Mouse (Mus musculus) kidney, adult 9 months (tissue): ENCODE measurements around the gene Rhag.

ENCODE experiments used
- DNase-seq: peaks from one replicate; pipeline ENCODE4 v3.0.0; 2022

Gene Rhag

DNA sequence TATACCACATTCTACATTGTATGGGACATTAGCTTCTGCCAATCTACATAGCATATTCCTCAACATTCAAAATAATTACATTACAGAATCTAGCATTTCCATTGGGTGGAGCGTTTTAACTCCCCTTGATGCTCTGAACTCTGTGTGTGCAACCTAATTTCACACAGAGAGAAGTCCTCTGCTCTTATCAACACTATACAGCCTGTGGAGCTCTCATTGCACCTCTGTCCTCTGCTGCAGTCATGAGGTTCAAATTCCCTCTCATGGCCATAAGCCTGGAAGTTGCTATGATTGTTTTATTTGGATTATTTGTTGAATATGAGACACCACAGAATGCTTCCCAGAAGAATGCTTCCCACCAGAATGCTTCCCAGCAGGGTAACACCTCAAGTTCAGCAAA is at the start of gene Rhag:
Gene Rhag, plus strand, starts transcription at position 193 of the 400 bp plus-strand sequence.
- DNase-seq = no peak

DNA sequence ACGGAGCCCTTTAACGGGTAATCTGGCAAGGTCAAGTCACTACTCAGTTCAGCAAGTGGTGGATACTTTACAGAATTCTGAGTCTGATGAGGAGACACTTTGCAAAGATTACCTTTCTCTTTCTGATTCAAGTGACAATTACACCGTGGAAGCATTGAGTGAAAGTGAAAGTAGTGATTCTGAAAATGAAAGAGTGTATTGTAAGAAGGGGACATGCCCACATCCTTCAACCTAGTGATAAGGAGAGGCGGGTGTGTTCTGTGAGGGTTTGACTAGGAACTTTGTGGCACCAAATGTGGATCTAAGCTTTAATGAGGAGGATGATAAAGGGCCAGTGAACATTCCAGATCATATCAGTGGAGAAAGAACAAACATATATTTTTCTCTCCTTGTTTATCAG is 47.3 kb upstream of the Rhag start:
- DNase-seq = no peak

DNA sequence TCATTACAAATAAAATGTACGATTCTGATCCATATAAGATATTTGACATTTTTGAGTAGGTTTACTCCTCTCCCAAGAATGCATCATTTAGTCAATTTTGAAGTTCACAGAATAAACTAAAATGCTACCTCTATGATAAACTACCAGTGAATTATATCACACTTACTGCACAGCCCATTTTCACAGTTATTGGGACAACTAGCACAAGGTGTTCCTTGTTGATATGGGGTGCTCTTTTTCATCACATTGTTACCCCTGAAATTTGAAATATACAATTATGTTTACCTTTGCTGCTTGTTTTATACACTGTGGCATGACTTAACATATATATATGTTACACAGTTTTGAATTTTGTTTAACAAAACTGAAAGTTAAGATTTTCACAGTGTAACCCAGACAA is 43.8 kb upstream of the Rhag start:
- DNase-seq = no peak

DNA sequence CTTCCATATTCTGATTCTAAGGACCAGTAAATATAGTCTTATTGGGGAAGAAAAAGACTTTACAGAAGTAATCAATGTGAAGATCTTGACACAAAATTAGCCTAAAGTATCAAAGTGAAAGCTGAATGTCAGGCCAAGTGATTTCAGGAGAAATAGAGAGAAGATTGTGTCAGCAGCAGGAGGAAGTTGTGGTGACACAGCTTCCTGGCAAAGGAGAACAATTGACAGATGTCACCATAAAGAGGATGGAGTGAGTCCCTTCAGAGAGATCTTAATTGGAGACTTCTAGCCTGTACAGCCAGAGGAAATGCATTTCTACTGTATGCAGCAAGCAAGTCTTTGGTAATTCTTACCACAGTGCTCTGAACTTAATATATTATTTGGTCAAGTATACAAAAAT is 21.0 kb upstream of the Rhag start:
- no peak for DNase-seq

DNA sequence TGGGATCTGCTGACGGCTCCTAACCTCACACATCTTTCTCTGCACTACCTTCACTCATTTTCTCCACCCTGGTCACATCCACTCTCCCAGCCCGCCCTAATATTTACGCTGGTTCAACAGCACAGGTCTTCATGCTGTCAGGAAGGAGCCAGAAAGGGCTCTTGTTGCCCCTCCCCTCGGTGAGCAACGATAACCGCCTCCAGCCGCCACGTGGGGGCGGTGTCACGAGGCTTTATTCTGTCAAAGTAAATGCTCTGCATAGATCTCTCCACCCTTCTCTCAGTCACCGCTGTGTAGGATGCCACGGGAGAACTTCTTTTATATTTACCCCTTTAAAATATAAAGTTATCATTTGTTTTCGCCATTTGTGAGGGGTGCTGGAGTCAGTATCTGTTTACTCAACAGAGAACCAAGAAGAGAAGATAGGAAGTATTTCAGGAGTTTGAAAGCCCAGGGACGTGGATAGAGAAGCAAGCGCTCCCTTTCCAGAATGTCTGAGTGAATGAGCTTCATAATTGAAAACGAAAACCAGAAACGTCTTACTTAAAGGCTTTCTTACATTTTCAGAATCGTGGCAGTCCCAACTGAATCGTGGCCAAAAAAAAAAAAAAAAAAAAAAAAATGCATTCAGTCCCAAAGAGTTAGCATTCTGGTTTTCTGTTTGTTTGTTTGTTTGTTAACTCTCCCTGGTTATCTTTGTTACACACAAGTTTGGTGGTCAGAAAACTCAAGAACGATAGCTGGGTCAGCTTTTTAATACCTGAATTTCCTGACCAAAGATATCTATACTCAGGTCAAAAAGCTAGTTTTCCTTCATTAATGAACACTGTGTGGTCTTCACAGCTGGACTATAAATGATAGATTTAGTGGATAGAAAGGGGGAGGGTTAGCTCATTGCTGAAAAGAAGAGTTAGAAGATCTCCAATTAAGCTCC is 16.7 kb upstream of the Rhag start:
- no peak for DNase-seq

DNA sequence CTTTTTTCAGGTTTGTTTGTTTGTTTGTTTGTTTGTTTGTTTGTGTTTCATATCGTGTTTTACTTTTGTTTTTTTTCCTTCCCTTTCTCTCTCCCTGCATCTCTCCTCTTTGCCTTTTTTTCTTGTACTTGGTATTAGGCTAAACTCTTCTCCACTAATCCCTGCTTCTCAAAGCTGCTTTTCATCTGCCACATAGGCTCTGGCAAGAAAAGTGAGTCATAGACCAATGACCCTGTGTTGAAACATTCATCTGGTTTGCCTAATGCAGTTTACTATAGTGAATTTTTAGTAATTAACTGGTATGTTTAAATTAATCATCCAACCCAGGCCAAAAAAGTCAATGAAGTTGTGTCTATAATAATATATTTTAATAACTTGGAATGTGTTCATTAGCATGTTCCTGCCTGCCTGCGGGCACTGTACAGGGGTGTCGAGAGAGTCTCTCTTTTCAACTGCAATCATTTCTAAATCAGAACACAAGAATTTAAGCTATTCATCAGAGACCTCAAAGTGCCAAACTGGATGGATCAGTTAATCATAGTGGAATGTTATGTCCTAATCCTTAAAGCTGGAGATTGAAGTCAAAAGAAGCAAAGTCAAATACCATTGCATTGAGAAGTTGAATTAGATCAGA is 8.1 kb upstream of the Rhag start:
- no peak for DNase-seq

DNA sequence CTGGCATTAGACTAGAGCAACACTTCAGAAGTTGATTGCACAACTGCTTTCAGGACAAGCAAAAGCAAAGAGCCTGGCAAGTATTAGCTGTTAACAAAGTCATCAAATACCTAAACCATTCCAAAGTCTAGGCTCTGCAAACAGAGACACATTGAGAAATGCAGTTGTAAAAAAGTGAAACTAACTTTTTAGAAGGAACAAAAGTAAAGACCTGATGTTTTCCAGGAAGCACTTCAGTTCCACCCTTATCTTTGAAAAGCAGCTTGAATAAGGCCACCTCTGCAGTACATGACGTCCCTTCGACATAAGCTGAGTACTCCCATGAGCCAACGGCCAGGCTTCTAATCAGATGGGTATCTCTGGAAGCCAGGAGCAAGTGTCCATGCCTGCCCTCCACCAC is 4.4 kb upstream of the Rhag start:
- DNase-seq = no peak

DNA sequence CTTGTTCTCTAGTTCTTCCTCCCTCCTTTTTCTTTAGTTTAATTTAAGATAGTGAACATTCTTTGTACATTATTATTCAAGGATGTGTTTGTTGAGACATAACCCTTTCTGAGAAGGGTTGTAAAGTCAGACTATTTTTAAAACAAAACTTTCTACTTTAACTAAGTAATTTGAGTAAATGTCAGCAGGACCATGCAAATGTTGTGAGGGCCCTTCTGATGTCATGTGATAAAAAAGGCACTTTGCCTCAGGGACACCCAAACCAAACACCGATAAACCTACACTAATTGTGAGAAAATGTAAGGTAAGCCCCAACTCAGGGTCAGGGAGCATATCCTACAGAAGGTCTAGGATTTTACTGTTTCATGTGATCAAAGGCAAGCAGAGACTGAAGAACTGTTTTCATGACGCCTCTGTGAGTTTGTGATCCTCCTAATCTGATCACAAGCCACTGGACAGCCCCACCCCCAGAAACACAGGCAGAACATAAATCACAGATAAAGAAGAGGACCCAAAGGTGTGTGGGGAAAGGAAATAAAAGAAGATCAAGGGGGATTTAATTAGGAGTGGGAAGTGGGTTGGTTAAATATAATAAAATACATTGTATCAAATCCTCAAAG is 3.9 kb upstream of the Rhag start, which contains the start of gene Crisp2:
Gene Crisp2, minus strand, starts transcription at position 51 of the 620 bp plus-strand sequence.
- DNase-seq = no peak

DNA sequence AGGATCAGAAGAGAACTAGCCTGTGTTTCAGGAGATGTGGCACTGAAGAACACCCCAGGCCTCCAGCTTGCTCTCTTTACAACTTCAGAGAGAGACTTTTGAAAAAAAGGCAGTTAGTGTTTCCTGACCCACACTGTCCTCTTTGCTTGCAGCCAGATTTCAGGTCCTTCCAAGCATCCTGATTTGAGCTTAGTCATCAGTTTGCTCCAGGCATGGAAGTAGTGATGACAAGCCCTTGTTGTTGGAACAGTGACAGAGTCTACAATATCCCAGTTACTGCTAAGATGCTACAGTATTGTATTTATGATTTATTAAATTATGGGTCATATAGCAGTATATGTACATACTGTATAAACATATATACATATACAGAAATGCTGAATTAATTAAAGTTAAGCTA is 2.9 kb upstream of the Rhag start:
- no peak for DNase-seq

DNA sequence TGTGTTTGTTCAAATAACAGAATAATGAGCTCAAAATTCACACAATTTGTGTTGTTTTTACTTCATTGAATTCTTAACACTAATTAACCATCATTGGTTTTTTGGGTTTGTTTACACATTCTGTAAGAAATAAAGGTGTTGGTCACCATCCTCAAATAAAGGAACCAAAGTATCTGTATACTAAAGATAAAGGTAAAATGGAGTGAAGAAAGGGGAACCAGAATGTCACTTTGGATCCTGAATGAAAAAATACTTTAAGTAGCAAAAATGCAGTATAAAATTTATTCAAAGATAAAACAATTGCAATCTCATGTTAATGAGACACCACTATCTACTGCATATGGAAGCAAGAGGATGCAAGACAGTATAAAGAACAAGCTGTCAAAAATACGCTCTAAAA is 634 bp downstream of the Rhag start:
- no peak for DNase-seq

DNA sequence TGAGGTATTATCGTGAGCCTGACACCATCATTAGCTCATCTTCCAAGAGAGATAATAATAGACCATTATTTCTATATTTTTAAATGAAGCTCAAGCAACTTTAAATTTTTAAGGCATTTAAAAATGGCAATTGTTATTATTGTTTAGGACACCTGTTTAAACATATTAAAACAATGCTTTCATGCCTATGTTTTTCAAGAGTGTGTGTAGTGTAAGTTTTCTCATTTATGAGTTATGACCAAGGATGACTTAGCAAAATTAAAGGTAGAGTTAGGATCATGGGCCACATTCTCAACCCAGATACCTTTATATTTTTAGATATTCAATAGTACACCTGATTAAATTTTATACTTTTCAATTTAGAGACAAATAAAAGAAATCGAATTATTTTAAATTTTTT is 1.3 kb downstream of the Rhag start:
- no peak for DNase-seq

DNA sequence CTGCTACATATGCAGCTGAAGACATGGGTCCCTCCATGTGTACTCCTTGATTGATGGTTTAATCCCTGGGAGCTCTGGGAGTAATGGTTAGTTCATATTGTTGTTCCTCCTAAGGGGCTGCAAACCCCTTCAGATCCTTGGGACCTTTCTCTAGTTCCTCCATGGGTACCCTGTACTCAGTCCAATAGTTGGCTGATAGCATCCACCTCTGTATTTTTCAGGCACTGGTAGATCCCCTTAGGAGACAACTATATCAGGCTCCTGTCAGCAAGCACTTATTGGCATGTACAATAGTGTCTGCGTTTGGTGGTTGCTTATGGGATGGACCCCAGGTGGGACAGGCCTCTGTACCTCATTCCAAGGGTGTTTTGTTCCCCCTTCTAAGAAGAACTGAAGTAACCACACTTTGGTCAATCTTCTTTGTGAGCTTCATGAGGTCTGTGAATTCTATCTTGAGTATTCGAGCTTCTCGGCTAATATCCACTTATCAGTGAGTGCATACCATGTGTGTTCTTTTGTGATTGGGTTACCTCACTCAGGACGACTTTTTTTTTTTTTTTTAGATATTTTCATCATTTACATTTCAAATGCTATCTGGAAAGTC is 6.5 kb downstream of the Rhag start:
- no peak for DNase-seq

DNA sequence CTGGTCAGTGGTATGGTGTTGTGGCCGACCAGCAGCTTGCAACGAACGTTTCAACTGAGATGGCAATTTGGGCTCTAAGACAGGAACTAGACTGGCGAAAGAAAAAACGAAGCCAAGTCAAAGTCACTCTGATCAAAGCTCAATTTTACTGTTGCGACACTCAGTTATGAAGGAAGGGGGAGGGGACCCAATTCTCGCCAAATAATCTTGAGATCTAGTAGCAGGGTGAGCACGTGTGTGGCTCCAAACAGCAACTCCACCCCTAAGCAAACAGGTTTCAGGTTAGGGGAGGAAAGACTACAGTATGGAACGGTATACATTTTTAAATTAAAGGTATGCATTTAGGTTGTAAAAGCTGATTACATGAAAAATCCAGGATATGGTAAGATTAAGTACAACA is 10.6 kb downstream of the Rhag start:
- peak; percentile 4 for DNase-seq

DNA sequence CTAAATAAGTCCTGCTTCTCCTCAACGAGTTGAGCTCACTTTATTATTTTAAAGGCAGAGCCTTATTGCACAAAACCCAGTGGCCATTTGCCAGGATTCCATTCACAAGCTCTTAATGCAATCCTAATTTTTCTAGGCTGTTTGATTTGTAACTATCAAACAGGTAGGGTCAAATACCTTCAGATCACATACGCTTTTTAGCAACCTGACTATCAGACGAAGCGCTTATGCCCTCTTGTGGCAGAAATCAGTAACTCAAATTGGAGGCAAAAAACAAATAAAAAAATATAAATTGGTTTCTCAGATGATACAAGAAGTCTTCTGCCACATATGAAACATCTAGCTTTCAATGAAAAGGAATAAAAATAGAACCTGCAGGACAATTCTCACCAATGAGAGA is 12.9 kb downstream of the Rhag start:
- peak; percentile 32 for DNase-seq

DNA sequence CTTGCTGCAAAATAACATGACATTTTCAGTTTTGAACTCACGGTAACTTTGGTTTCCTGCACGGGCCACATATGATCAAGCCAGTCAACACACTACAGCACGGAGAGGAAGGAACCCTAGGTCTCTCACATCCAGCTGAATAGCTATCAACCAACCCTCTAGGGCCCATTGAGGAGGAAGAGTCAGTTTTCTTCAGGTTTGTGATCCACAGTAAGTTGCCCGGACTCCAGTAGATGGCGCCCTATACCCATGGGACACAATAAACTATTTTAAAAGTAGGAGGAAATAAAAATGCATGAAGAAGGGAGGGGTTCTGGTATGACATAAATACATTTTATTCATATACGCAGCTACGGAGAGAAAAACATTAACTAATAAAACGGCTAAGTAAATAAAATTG is 13.6 kb downstream of the Rhag start:
- peak; percentile 40 for DNase-seq

DNA sequence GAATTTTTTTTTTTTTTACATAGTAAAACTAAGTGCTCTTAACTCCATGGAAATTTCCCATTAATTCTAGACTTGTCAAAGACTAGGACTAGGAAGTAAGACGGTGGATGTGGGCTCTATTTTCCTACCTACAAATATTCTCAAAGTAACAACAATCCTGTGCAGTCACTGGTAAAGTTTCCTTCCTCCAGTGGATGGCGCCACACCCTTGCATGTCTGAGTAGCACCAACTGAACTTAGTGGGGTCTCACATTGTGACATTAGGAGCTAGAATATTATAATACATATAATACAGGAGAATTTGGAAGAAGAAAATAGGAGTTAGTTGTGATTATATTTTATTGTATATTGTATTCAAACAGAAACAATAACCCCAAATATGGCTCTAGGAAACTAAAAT is 20.9 kb downstream of the Rhag start:
- no peak for DNase-seq

DNA sequence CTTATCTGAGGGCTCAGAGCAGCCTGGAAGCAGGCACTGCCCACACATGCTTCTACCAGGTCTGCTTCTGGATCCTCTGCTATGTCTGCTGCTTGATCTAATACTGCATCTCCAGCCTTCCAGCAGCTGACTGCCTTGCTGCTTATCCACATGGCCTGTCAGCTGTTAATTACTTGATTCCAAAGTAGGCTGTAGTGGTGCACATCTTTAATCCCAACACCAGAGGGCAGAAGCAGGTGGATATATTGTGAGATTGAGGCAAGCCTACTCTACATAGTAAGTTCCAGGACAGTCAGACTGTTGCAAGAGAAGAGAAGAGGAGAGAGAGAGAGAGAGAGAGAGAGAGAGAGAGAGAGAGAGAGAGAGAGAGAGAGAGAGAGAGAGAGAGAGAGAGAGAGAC is 26.4 kb downstream of the Rhag start:
- DNase-seq = peak; percentile 33

DNA sequence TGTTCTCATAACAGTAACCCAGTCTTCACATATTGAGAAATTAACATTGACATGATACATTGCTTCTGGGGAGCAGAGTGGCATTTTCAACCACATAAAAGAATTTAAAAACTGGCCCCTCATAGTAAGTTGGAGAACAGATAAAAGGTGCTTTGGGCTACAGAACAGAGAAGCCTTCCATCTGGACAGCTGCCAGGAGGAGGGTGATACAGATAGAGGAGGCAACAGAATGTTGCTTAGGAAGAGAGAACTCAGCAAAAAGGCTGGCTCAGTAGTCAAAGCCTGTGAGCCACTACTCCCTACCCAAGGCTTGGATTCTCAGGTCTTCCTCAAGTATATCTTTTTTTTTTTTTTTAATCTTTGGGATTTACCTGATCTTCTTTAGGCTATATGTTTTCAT is 44.1 kb downstream of the Rhag start:
- DNase-seq = no peak

DNA sequence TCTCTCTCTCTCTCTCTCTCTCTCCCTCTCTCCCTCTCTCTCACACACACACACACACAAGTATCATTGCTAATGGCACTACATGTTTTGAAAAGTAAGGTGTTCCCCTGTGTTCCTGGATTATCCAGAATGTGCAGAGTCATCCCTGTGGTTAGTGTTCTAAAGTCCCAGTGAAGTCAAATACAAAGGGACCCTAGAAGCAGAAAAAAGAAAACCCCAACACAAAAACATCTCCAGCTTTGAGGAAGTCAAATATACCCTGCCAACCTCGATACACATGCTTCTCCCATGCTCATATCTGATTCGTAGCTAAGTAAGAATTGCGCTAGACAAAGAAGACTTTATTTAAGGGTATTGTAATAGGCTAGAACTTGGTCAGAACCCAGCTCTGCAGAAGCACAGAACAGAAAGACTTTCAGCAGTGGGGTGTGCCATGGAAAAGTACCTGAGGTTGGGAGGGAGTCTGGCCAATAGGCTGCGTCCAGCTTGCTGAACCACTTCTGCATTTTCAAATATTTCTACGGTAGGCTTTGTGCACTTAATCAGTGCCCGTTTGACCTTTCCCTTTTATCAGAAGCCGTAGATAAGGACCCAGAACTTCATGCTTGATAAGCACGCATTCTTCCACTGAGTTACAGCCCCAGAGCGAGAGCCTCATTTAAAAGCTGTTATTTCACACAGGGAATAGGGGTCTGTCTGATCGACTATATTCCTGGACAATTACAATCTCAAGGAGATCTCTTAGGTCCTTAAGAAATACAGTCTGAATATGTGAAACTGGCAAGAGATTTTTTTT is 58.2 kb downstream of the Rhag start:
- no peak for DNase-seq

DNA sequence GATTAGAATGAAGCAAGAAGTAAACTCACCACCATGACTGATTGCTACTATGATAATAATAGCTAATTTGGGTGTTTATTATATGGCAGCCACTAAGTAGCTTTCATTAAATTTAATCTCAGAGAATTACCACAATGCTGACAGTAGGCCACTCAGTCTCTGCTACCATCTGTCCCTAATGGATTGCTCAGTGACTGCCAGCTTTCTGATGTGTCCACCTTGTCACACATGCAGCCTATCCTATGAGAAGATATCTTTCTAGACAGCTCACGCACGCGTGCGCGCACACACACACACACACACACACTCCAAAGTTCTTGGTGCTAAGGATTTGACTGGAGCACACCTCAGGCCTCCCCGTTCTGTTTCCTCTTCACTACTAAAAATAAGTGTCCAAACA is 61.7 kb downstream of the Rhag start:
- no peak for DNase-seq

DNA sequence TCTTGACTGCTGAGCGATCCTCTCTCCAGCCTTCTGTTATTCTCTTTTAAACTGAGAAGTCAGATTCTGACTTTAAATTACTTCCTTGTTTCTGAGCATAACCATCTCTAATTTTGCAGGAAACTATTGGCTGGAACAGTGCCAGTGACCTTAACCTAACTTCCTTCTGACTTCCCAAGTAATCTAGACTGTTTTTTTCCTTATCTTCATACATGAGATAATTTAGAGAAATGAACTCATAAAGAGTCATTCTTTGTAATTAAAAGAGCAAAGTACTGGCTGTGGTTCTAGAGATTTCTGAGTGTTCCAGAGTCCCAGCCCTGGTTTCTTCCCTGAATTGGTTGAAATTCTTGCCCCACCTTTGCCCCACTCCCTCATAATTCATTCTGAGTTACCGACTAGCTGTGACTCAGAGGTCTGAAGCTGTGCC is 62.7 kb downstream of the Rhag start:
- peak; percentile 50 for DNase-seq

DNA sequence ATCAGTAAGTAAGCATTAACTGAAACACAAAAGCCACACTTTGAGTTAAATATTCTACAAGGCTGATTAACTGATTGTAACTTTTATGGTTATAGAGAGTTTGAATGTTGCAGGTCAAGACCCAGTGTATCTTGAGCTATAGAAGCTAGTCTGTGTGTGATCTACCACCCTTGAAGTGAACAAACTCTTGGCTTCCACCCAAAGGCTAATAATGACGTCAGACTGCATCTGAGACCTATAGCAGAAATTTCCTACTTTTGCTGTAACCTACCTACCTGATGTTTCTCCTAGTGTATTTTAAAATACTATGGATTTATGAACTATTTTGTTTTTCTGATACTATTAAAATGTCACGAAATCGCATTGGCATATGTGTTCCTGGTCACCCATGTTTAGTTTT is 63.8 kb downstream of the Rhag start:
- no peak for DNase-seq

DNA sequence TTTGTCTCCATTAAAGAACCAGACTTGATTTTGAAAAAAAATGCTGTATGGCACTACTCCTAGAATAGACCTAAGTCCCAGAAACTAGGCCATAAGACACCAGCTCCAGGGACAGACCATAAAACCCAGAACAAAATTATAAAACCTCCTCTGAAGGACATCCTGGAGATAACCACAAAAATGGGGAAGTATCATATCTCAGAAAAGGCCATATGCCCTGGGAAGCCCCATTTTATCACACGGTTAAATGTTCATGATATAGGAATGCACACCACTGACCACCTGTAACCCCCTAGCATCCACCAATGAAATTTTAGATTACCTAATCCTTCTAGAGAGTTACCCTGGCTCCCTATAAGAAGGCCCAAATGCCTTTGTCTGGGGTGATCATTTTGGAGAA is 64.6 kb downstream of the Rhag start:
- DNase-seq = no peak
